Mouse (Mus musculus): Measurements from ENCODE around the gene Srr.

Gene Srr

DNA sequence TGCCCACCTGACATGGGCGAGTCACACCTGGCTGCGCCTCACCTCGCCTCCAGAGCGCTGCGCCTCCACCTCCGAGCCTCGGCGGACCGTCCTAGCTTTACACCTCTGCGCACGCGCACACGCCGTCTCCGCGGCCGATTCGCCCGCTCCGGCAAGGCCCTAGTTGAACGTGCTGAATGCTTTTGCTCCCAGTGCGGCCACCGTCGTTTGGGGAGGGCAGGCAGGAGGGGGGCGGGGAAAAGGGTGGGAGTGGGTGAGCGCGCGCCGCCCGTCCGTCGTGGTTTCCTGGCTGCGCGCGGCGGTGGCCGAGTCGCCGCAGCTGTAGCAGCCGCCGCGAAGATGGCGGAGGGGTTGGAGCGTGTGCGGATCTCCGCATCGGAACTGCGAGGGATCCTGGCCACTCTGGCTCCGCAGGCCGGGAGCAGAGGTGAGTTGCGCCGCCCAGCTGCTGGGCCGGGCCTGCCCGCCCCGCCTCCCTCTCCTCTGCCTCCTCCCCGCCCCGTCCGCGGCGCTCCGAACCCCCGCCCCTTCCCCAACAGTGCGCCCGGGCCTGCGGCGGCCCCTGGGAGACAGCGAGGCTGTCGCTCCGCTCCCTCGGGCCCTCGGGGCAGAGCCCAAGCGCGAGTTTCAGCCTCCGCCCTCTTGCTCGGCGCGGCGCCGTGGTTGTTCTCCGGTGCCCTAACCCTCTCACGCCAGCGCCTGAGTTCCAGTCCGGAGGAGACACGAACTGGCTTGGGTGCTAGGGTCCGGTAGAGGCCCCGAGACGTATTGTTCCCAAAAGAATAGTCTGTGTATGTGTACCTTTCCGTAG is at the start of gene Srr, which contains the start of gene Smg6:
Gene Srr, minus strand, starts transcription at position 372 of the 811 bp plus-strand sequence.
Gene Smg6, plus strand, starts transcription at position 247 of the 811 bp plus-strand sequence.
- in situ Hi-C loops (cut with MboI; ENCODE audit: low pct_unique_long_range_greater_than_20kb in 1 of 2, low sequenced_read_pairs in 2 of 2, unreplicated experiment in 1 of 2), result no loop called here

DNA sequence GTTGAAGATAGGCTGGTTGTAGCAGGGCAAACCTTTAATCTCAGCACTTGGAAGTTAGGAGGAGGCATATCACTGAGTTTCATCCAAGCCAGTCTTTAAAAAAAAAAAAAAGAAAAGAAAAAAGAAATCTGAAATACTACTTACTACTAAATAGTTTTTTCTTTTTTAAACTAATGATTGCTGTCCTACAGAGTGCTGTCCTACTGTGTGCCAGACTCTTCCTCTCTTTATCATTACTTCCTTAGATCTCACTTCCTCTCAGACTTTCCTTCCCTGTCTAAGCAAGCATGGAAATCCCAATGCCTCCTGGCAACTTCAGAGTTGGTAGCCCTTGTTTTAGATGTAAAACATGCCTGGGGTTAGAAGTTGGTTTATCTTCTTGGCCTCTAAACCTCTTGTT is 48.9 kb upstream of the Srr start:
- in situ Hi-C loops (cut with MboI; ENCODE audit: low pct_unique_long_range_greater_than_20kb in 1 of 2, low sequenced_read_pairs in 2 of 2, unreplicated experiment in 1 of 2), result loop anchor here in 1 of 2 experiments (25.0 kb wide), 1 partner anchor 188 kb away; the partner anchor contains the start of gene Hic1

DNA sequence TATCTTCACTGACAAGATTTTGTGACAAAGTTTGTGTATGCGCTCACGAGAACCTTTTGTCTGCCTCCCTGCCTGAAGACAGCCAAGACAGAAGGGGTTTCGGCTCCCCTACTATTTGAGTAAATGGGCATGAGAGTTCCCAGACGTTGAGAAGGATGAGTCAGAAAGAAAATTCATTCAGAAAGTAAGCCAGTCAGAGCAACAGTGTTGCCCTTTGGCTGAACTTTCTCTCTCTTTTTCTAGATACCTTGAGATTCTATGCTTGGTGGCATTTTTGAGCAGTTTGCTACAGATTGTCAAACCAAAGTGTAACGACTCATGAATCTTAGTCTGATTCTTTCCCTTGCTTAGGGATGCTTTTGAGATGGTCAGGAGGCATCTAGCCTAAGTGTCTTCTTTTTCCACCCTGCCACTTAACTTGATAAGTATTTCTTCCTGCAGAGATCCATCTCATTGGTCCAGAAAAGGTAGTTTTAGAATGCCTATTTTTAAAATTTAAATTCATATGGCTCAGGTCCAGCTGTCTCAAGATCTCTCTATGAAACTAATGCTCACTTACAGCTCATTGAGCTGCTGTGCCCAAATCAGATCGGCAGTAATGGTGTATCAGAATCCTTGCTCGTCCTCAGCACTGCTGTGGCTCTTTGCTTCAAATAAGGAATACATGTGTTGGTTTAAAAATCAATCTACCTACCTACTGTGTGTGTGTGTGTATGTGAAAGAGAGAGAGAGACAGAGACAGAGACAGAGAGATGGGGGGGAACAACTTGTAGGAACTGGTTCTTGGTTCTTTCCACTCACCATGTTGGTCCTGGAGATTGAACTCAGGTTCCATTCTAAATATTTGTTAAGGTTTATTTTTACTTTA is 47.8 kb upstream of the Srr start:
- in situ Hi-C loops (cut with MboI; ENCODE audit: low pct_unique_long_range_greater_than_20kb in 1 of 2, low sequenced_read_pairs in 2 of 2, unreplicated experiment in 1 of 2), result no loop called here

- in situ Hi-C loops (cut with MboI; ENCODE audit: low pct_unique_long_range_greater_than_20kb in 1 of 2, low sequenced_read_pairs in 2 of 2, unreplicated experiment in 1 of 2), result no loop called here
Observed at GRCm38 (mm10) chr11:74965516-74965915, 39.8 kb upstream of the Srr start.

DNA sequence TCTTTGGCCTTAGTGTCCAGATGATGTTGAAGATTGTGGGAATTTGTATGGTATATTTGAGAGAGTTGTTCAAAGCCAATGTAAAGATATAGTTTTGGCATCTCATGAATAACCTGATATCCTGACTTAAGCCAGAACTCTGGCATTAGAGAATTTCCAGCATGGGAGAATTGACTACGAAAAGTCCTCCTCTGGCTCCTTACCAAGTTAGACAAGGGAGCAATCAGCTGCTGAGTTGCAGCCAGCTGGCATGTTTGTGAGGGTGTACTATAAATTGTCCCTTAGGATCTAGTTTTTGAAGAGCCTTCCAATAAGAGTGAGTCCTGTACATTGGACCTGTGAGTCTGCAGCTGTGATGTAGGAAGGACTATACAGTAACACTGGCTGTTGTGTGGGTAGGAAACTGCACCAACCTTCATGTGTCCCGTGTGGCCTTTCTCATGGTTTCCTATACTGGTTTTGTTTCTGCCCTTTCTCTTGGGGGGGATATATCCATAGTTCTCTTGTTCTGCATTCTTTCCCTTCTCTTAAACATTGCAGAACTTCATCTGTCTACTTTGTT is 37.2 kb upstream of the Srr start:
- in situ Hi-C loops (cut with MboI; ENCODE audit: low pct_unique_long_range_greater_than_20kb in 1 of 2, low sequenced_read_pairs in 2 of 2, unreplicated experiment in 1 of 2), result no loop called here

GRCm38 (mm10) chr11:74961953-74962352 is 36.2 kb upstream of the Srr start:
- in situ Hi-C loops (cut with MboI; ENCODE audit: low pct_unique_long_range_greater_than_20kb in 1 of 2, low sequenced_read_pairs in 2 of 2, unreplicated experiment in 1 of 2), result no loop called here

DNA sequence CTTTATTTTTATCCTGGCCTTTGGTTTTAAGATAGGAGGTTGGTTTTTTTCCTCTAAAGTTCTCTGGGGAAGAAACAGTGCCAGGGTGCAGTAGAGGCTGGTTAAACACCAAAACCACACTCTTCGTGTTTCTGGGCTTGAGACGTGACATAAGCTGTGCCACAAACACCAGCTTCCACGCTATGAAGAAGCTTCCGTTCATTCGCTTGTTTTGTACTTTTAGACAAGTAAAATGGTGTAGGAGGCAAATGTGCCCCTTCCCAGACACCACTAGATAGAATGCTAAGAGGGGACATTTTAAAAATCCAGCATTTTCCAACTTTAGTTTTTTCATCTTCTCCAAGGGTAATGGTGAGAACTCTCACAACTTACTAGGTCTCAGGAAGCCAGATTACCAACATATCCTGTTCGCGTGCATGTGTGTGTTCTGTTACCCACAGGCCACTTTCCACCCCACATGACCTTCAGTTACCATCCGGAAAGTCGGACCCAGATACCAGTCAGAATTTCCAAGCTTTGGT is 34.3 kb upstream of the Srr start:
- in situ Hi-C loops (cut with MboI; ENCODE audit: low pct_unique_long_range_greater_than_20kb in 1 of 2, low sequenced_read_pairs in 2 of 2, unreplicated experiment in 1 of 2), result no loop called here

DNA sequence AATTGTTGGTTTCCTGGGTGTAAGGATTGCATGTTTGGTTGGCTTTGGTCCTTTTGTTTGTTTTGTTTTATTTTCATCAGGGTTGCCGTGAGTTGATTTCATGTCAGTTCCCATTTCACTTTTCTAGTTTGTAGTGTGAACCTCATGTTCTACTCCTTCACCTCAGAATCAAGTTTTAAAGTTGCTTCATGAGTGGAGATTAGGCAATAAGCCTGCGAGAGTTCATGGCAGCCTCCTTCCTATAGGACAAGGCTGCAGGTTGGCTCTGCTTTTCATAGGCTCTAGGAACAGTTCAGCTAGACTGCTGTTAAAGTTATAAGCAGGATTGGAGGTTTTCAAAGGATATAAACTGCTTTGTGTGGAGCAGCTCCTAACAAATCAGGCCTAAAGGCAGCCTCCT is 33.8 kb upstream of the Srr start:
- in situ Hi-C loops (cut with MboI; ENCODE audit: low pct_unique_long_range_greater_than_20kb in 1 of 2, low sequenced_read_pairs in 2 of 2, unreplicated experiment in 1 of 2), result no loop called here

DNA sequence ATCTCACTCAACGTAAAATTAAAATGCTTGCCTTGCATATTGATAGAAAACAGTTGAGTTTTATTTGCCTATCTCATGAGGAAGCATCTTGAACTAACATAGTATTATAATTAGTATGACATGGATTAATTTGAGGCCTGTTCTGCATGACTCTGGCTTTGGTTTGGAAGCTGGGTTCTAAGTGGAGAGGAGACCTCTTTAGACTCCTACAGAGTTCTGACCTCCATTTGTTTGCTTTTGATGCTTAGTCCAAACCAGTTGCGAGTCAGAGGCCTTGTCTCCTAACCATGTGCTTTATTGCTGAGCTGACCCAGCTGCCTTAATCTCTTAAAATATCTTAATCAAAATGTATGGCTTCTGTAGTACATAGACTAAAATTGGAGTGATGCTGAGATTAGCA is 31.9 kb upstream of the Srr start:
- in situ Hi-C loops (cut with MboI; ENCODE audit: low pct_unique_long_range_greater_than_20kb in 1 of 2, low sequenced_read_pairs in 2 of 2, unreplicated experiment in 1 of 2), result no loop called here

- in situ Hi-C loops (cut with MboI; ENCODE audit: low pct_unique_long_range_greater_than_20kb in 1 of 2, low sequenced_read_pairs in 2 of 2, unreplicated experiment in 1 of 2), result no loop called here
Observed at GRCm38 (mm10) chr11:74956006-74956405, 30.3 kb upstream of the Srr start.

GRCm38 (mm10) chr11:74954901-74955300 is 29.2 kb upstream of the Srr start:
- in situ Hi-C loops (cut with MboI; ENCODE audit: low pct_unique_long_range_greater_than_20kb in 1 of 2, low sequenced_read_pairs in 2 of 2, unreplicated experiment in 1 of 2), result no loop called here

DNA sequence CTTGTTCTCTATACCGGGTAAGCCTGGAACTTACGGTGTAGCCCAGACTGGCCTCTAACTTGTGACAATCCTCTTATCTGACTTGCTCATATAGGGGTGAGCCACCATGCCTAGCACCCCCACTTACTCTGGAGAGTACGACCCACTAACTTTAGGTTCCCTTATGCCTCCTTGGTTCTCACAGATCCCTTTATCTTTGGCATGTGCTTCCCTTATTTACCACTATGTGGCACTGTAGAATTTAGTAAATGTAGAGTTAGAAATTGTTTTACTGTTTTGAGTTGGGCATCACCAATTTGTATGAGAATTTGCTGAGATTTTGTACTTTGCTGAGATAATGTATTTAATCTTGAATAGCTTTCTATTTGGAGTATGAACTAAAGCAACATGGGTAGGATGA is 20.6 kb upstream of the Srr start:
- in situ Hi-C loops (cut with MboI; ENCODE audit: low pct_unique_long_range_greater_than_20kb in 1 of 2, low sequenced_read_pairs in 2 of 2, unreplicated experiment in 1 of 2), result no loop called here

DNA sequence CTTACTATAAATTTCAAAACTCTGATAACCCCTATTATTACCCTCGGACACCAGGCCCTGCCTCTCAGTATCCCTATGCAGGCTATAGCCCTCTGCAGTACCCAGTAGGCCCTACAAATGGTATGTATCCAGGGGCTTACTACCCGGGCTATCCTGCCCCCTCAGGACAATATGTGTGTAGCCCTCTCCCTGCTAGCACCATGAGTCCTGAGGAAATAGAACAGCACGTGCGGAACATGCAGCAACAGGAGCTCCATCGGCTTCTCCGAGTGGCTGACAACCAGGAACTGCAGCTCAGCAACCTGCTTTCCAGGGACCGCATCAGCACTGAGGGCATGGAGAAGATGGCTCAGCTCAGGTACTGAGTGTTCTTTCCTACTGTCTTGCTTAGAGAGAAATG is 4.6 kb upstream of the Srr start:
- in situ Hi-C loops (cut with MboI; ENCODE audit: low pct_unique_long_range_greater_than_20kb in 1 of 2, low sequenced_read_pairs in 2 of 2, unreplicated experiment in 1 of 2), result no loop called here

- in situ Hi-C loops (cut with MboI; ENCODE audit: low pct_unique_long_range_greater_than_20kb in 1 of 2, low sequenced_read_pairs in 2 of 2, unreplicated experiment in 1 of 2), result no loop called here
Observed at GRCm38 (mm10) chr11:74929111-74929510, 3.4 kb upstream of the Srr start.

DNA sequence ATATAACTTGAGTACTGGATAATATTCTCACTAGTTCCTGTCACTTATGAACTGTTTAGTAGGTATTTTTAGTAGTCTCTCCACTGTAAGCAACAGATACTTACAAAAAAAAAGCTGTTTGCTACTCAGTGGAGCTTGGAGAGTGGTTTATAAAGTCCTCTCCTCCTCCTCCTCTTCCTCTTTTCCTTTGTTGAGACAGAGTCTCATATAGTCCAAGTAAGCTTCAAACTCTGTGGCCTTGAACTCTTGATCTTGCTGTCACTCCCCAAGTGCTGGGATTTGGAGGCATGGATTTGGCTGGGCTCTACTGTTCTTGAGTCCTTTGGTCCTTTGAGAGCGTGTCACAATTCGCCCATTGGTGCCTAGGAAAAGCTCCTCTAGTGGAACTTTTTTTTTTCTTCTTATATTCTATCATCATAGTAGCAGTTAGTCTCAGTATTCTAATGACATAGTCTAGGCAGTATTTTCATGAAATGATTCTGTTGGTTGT is 1.5 kb upstream of the Srr start:
- in situ Hi-C loops (cut with MboI; ENCODE audit: low pct_unique_long_range_greater_than_20kb in 1 of 2, low sequenced_read_pairs in 2 of 2, unreplicated experiment in 1 of 2), result no loop called here

GRCm38 (mm10) chr11:74926388-74927005 is 749 bp upstream of the Srr start:
- in situ Hi-C loops (cut with MboI; ENCODE audit: low pct_unique_long_range_greater_than_20kb in 1 of 2, low sequenced_read_pairs in 2 of 2, unreplicated experiment in 1 of 2), result no loop called here

GRCm38 (mm10) chr11:74924149-74924548 is 1.6 kb downstream of the Srr start:
- in situ Hi-C loops (cut with MboI; ENCODE audit: low pct_unique_long_range_greater_than_20kb in 1 of 2, low sequenced_read_pairs in 2 of 2, unreplicated experiment in 1 of 2), result no loop called here

GRCm38 (mm10) chr11:74919249-74919648 is 6.5 kb downstream of the Srr start:
- in situ Hi-C loops (cut with MboI; ENCODE audit: low pct_unique_long_range_greater_than_20kb in 1 of 2, low sequenced_read_pairs in 2 of 2, unreplicated experiment in 1 of 2), result no loop called here

All from mouse embryonic stem cell (cell line).